Mouse (Mus musculus): ENCODE measurements at regions not wholly inside any gene's neighbourhood (a gene's known extent, or its start where the extent isn't known, plus 50 kb on each side); places are given as distances from the start of the nearest gene placed in this dataset.
"Not testable (repeated sequence)": the region's sequence is repeated elsewhere in the genome, so short reads cannot be mapped to it uniquely, and the experiment has no call there.

DNA sequence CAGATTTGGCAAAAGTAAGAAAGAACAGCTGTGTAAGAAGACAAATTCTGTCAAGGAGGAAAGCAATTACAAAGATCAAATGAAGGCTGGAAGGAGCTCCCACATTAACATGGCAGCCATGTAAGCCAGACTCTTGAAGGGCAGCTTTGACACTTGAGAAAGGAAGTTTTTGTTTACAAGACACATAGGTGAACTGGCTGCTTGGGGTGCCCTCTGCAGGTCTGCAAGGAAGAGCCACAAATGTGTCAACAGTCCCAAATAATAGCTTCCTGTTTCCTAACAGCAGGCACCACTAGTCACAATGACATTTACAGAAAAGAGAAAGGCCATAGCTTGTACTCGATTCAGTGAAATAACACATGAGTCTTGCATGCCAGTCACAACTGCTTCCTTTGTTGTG lies 256.6 kb upstream of the Olfr1507 start:
- H3K4me1 ChIP-seq (replicated peaks; ENCODE audit: control insufficient read depth, insufficient read depth, low read length); ATAC-seq (replicated peaks; ENCODE audit: low FRiP score, low TSS enrichment, low read depth); DNase-seq (ENCODE audit: low spot score); H3K9ac ChIP-seq (ENCODE audit: low read length); H3K4me3 ChIP-seq (ENCODE audit: low read depth, low read length); H3K36me3 ChIP-seq (ENCODE audit: control insufficient read depth, insufficient read depth, low read length); H3K4me2 ChIP-seq (ENCODE audit: low read length); H3K27ac ChIP-seq (ENCODE audit: low read depth); H3K27me3 ChIP-seq (replicated peaks; ENCODE audit: control insufficient read depth, insufficient read depth, low read length); H3K9me3 ChIP-seq (ENCODE audit: control insufficient read depth, low read length): not testable (repeated sequence)
- WGBS, result 70% methylated on average over 1 of the region's 1 CpGs

DNA sequence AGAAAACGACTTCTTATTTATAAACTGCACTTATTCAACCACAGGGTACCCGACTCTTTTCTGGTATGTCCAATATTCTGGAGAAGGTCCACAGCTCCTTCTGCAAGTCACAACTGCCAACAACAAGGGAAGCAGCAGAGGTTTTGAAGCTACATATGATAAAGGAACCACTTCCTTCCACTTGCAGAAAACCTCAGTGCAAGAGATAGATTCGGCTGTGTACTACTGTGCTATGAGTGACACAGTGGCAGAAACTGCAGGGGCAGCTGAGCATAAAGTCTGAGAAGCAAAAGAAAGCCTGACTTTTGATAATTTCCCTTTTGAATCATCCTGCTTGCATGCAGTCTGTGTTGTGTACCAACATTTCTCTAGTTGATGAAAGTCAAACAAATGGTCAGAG lies 231.1 kb upstream of the Olfr1507 start:
- 81% methylated on average over 2 of the region's 3 CpGs for WGBS
- not testable (repeated sequence) for H3K27me3 ChIP-seq (replicated peaks; ENCODE audit: control insufficient read depth, insufficient read depth, low read length); H3K4me1 ChIP-seq (replicated peaks; ENCODE audit: control insufficient read depth, insufficient read depth, low read length); H3K27ac ChIP-seq (ENCODE audit: low read depth); H3K4me2 ChIP-seq (ENCODE audit: low read length); H3K4me3 ChIP-seq (ENCODE audit: low read depth, low read length); DNase-seq (ENCODE audit: low spot score); ATAC-seq (replicated peaks; ENCODE audit: low FRiP score, low TSS enrichment, low read depth); H3K36me3 ChIP-seq (ENCODE audit: control insufficient read depth, insufficient read depth, low read length); H3K9ac ChIP-seq (ENCODE audit: low read length); H3K9me3 ChIP-seq (ENCODE audit: control insufficient read depth, low read length)

DNA sequence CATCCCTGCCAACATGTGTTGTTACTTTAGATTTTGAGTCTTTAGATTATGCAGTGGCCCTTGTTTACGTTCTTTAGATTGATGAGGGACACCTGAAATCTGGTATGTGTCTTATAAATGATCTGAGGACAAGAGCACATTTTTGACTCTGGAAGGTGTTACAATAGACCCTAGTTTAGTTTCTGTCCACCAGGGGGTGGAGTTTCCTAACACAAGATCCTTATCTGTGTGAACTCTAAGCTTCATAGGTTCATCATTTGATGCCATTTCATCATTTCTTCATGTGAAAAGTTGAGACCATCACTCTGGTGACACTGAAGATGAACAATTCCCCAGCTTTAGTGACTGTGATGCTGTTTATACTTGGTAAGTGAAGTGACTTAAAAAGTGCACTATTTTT lies 229.4 kb upstream of the Olfr1507 start:
- DNase-seq (ENCODE audit: low spot score); H3K27me3 ChIP-seq (replicated peaks; ENCODE audit: control insufficient read depth, insufficient read depth, low read length); H3K4me2 ChIP-seq (ENCODE audit: low read length); H3K9me3 ChIP-seq (ENCODE audit: control insufficient read depth, low read length); H3K27ac ChIP-seq (ENCODE audit: low read depth); H3K36me3 ChIP-seq (ENCODE audit: control insufficient read depth, insufficient read depth, low read length); H3K4me3 ChIP-seq (ENCODE audit: low read depth, low read length); H3K9ac ChIP-seq (ENCODE audit: low read length); ATAC-seq (replicated peaks; ENCODE audit: low FRiP score, low TSS enrichment, low read depth); H3K4me1 ChIP-seq (replicated peaks; ENCODE audit: control insufficient read depth, insufficient read depth, low read length): not testable (repeated sequence)
- 100% methylated on average over 1 of the region's 1 CpGs for WGBS

DNA sequence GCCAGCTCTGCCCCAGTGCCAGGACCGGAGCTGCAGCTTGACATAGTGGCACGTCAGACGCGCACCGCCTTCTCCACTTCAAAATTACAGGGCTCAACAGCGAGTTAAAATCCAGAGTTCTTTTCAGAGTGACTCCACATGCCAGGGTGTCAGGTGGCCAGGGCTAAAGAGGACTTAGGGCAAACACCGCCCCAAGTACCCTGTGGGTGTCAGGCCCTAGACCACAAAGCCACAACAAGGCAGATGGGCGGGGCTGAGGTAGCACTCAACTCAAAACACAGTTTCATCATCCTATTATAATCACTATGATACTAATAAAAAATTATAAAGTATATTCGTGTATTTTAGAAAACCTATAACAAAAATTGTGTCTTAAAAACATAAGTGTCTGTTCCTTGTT lies 225.1 kb upstream of the Olfr1507 start:
- ATAC-seq (replicated peaks; ENCODE audit: low FRiP score, low TSS enrichment, low read depth) (no peak), DNase-seq (ENCODE audit: low spot score) (no peak)
- H3K4me3 ChIP-seq (ENCODE audit: low read depth, low read length), result no peak overlapping the region
- no peaks in the 10 kb centered on the region for H3K36me3 ChIP-seq (ENCODE audit: control insufficient read depth, insufficient read depth, low read length)
- no peaks in the 10 kb centered on the region for H3K4me1 ChIP-seq (replicated peaks; ENCODE audit: control insufficient read depth, insufficient read depth, low read length)
- no peaks in the 10 kb centered on the region for H3K27me3 ChIP-seq (replicated peaks; ENCODE audit: control insufficient read depth, insufficient read depth, low read length)
- H3K27ac ChIP-seq (ENCODE audit: low read depth), result no peak overlapping the region
- H3K4me2 ChIP-seq (ENCODE audit: low read length), result no peak overlapping the region
- no peak overlapping the region for H3K9ac ChIP-seq (ENCODE audit: low read length)
- H3K9me3 ChIP-seq (ENCODE audit: control insufficient read depth, low read length), result no peaks in the 10 kb centered on the region
- WGBS, result 89% methylated on average over 9 of the region's 9 CpGs

DNA sequence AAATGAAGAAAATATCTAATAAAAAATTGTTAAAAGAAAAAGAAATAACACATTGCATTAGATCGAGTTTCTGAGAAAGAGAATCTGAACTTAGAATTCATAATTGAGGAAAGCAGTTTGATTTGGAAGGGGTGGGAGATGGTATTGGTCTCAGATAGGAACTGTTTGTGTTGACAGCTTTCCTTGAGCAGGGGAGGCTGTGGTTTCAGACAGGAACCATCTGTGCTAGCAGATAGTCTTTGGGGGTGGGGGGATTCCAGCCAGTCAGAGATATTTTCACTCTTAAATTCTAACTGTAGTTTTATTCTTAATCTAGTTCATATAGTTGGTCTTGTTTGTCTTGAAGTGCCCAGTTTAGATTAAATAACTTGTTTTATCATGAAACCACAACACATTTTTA lies 205.3 kb upstream of the Olfr1507 start:
- not testable (repeated sequence) for H3K27ac ChIP-seq (ENCODE audit: low read depth); DNase-seq (ENCODE audit: low spot score); H3K9me3 ChIP-seq (ENCODE audit: control insufficient read depth, low read length); H3K36me3 ChIP-seq (ENCODE audit: control insufficient read depth, insufficient read depth, low read length); ATAC-seq (replicated peaks; ENCODE audit: low FRiP score, low TSS enrichment, low read depth); H3K4me2 ChIP-seq (ENCODE audit: low read length); H3K4me3 ChIP-seq (ENCODE audit: low read depth, low read length); H3K4me1 ChIP-seq (replicated peaks; ENCODE audit: control insufficient read depth, insufficient read depth, low read length); H3K27me3 ChIP-seq (replicated peaks; ENCODE audit: control insufficient read depth, insufficient read depth, low read length); H3K9ac ChIP-seq (ENCODE audit: low read length)
- WGBS, result no CpG with 5 or more reads among the region's 1 CpGs

DNA sequence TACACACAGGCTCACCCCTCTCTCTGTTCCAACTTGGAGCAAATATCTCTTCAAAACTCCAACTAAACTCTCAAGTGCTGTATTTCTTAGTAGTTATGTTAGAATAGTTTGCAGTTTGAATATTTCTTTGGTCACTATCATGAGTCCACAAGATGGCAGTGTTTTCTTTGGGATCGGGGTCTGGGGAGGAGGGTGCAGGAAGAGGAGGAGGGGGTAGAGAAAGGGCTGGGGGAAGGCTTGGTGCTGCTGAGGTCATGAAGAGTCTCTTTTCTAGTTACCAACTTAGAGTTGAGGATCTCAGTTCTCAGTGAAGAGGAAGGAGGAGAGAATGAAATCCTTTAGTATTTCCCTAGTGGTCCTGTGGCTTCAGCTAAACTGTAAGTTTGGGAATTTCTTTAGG lies 188.1 kb upstream of the Olfr1507 start:
- not testable (repeated sequence) for H3K36me3 ChIP-seq (ENCODE audit: control insufficient read depth, insufficient read depth, low read length); H3K4me3 ChIP-seq (ENCODE audit: low read depth, low read length); H3K27me3 ChIP-seq (replicated peaks; ENCODE audit: control insufficient read depth, insufficient read depth, low read length); H3K4me2 ChIP-seq (ENCODE audit: low read length); DNase-seq (ENCODE audit: low spot score); H3K4me1 ChIP-seq (replicated peaks; ENCODE audit: control insufficient read depth, insufficient read depth, low read length); H3K27ac ChIP-seq (ENCODE audit: low read depth); H3K9ac ChIP-seq (ENCODE audit: low read length); ATAC-seq (replicated peaks; ENCODE audit: low FRiP score, low TSS enrichment, low read depth); H3K9me3 ChIP-seq (ENCODE audit: control insufficient read depth, low read length)
- WGBS, result no CpG with 5 or more reads among the region's 1 CpGs

DNA sequence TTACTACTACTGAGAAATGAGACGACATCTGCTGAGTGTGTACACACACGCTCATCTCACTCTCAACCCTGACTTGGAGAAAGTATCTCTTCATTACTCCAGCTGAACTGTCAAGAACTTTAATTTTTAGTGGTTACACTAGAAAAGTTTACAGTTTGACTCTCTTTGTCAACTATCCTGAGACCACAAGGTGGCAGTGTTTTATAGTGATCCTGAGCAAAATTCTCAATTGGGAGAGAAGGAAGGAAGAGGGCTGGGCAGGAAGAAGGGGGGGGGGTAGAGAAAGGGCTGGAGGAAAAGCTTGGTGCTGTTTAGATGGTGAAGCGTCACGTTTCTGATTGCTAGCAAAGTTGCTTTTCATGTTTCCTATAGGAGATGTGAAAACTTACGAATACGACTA lies 158.8 kb upstream of the Olfr1507 start:
- DNase-seq (ENCODE audit: low spot score) (no peak), ATAC-seq (replicated peaks; ENCODE audit: low FRiP score, low TSS enrichment, low read depth) (no peak)
- 48% methylated on average over 6 of the region's 6 CpGs for WGBS
- H3K27me3 ChIP-seq (replicated peaks; ENCODE audit: control insufficient read depth, insufficient read depth, low read length), result no peaks in the 10 kb centered on the region
- H3K4me3 ChIP-seq (ENCODE audit: low read depth, low read length), result no peak overlapping the region
- H3K36me3 ChIP-seq (ENCODE audit: control insufficient read depth, insufficient read depth, low read length), result no peaks in the 10 kb centered on the region
- no peak overlapping the region for H3K9ac ChIP-seq (ENCODE audit: low read length)
- no peaks in the 10 kb centered on the region for H3K9me3 ChIP-seq (ENCODE audit: control insufficient read depth, low read length)
- no peak overlapping the region for H3K27ac ChIP-seq (ENCODE audit: low read depth)
- no peaks in the 10 kb centered on the region for H3K4me1 ChIP-seq (replicated peaks; ENCODE audit: control insufficient read depth, insufficient read depth, low read length)
- H3K4me2 ChIP-seq (ENCODE audit: low read length), result no peak overlapping the region

DNA sequence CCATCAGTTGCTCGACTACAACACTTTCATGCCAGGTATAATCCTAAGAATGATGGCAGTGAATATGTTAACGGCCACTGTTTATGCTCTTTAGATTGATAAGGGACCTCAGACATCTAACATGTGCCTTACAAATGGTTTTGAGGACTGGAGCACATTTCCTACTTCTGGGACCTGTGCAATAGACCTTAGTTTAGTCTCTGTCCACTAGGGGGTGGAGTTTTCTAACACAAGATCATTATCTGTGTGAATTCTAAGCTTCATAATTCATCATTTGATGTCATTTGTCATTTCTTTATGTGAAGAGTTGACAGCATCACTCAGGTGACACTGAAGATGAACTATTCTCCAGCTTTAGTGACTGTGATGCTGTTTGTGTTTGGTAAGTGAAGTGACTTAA lies 142.6 kb upstream of the Olfr1507 start:
- no peak for ATAC-seq (replicated peaks; ENCODE audit: low FRiP score, low TSS enrichment, low read depth)
- DNase-seq (ENCODE audit: low spot score), result no peak
- 65% methylated on average over 2 of the region's 2 CpGs for WGBS

DNA sequence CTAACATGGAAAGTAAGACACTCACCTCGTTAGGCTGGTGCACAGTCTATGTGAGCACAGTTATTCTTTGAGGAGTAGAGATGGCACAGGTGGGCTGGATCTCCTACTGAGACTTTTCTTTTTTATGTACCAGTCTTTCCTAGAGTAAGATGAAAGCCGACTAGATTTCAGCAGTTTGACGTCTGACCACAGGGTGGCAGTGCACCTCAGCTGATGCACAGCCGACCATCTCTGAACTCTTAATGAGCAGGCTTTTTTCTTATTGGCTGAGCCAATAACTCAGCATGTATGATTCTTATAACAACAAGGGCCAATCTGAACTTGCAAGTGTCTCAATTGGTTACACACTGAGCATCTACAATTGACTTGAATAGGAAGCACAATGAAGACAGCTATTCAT lies 126.6 kb upstream of the Olfr1507 start:
- Histone ChIP-seq H3K9me3 (ENCODE audit: control insufficient read depth, low read length) (no peaks in the 10 kb centered on the region), H3K27me3 (replicated peaks; ENCODE audit: control insufficient read depth, insufficient read depth, low read length) (no peaks in the 10 kb centered on the region), H3K36me3 (ENCODE audit: control insufficient read depth, insufficient read depth, low read length) (no peaks in the 10 kb centered on the region), H3K4me3 (ENCODE audit: low read depth, low read length) (no peak overlapping the region), H3K4me2 (ENCODE audit: low read length) (no peak overlapping the region), H3K4me1 (replicated peaks; ENCODE audit: control insufficient read depth, insufficient read depth, low read length) (no peaks in the 10 kb centered on the region), H3K9ac (ENCODE audit: low read length) (no peak overlapping the region), H3K27ac (ENCODE audit: low read depth) (no peak overlapping the region)
- ATAC-seq (replicated peaks; ENCODE audit: low FRiP score, low TSS enrichment, low read depth) (no peak), DNase-seq (ENCODE audit: low spot score) (no peak)
- WGBS, result 36% methylated on average over 4 of the region's 4 CpGs

More for the DNA sequence above, 142.6 kb upstream of the Olfr1507 start:
- Histone ChIP-seq H3K36me3 (ENCODE audit: control insufficient read depth, insufficient read depth, low read length) (no peaks in the 10 kb centered on the region), H3K27me3 (replicated peaks; ENCODE audit: control insufficient read depth, insufficient read depth, low read length) (no peaks in the 10 kb centered on the region), H3K9ac (ENCODE audit: low read length) (no peak overlapping the region), H3K4me2 (ENCODE audit: low read length) (no peak overlapping the region), H3K9me3 (ENCODE audit: control insufficient read depth, low read length) (no peaks in the 10 kb centered on the region), H3K27ac (ENCODE audit: low read depth) (no peak overlapping the region), H3K4me1 (replicated peaks; ENCODE audit: control insufficient read depth, insufficient read depth, low read length) (no peaks in the 10 kb centered on the region), H3K4me3 (ENCODE audit: low read depth, low read length) (no peak overlapping the region)

All from intestine, embryonic 14.5 days (tissue).